Mouse (Mus musculus): Measurements from ENCODE around the gene Echdc3.

Echdc3 gene

DNA sequence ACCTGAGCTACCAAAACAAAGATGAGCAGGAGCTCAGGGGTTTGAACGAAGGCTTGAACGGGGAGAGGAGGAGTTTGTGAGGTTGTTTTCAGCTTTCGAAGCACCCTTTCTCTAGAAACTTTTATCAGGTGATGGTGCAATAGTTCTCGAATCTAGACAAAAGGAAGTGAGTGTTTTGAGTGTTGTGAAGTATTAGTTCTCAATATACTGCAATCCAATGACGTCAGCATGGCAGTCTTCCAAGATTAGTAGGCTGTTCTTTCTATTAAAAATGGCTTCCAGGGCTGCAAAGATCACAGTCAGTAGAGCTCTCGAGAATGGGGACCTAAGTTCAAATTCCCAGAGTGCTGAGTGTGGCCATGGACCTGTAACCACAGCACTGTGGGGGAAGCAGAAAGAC, 47.1 kb downstream of the Echdc3 start:
- no peaks in the 10 kb centered on the region for H3K27me3 ChIP-seq (ENCODE audit: control insufficient read depth, insufficient read depth, low read length, poor library complexity, severe bottlenecking)

DNA sequence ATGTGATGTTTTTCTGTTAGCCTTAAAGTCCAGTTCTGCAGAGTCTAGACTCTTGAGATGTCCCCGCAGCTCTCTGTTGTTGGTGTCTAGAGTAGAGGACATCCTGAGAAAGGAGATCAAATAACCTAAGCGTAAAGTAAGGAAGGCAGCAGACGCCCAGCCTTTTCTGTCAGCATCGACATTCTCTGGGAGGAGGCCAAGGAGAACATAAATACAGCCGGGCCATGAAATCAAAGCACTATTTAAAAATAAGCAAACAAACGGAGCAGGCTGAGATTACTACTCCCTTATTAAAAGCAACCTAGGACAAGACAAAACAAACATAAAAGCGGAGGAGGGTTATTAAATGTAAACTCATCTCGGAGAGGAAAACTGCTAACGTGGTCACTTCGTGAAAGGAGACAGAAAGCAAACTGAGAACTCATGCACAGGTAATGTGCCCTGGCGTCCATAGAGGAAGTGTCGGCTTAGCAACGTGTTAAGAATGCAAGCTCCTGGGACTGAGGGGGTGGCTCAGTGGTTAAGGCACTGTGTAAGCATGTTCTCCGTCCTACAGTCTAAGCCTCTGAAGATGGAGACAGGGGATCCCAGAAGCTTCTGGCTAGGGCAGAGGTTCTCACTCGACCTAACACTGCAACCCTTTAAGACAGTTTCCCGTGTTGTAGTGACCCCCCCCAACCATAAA, 48.1 kb downstream of the Echdc3 start:
- no peaks in the 10 kb centered on the region for H3K36me3 ChIP-seq (ENCODE audit: control insufficient read depth, insufficient read depth, low read length, poor library complexity, severe bottlenecking)
- no peaks in the 10 kb centered on the region for H3K27me3 ChIP-seq (ENCODE audit: control insufficient read depth, insufficient read depth, low read length, poor library complexity, severe bottlenecking)
- no peak for DNase-seq (ENCODE audit: low read depth, low spot score)

More for the DNA sequence above, 47.1 kb downstream of the Echdc3 start:
- no peak for DNase-seq (ENCODE audit: low read depth, low spot score)
- no peaks in the 10 kb centered on the region for H3K36me3 ChIP-seq (ENCODE audit: control insufficient read depth, insufficient read depth, low read length, poor library complexity, severe bottlenecking)

DNA sequence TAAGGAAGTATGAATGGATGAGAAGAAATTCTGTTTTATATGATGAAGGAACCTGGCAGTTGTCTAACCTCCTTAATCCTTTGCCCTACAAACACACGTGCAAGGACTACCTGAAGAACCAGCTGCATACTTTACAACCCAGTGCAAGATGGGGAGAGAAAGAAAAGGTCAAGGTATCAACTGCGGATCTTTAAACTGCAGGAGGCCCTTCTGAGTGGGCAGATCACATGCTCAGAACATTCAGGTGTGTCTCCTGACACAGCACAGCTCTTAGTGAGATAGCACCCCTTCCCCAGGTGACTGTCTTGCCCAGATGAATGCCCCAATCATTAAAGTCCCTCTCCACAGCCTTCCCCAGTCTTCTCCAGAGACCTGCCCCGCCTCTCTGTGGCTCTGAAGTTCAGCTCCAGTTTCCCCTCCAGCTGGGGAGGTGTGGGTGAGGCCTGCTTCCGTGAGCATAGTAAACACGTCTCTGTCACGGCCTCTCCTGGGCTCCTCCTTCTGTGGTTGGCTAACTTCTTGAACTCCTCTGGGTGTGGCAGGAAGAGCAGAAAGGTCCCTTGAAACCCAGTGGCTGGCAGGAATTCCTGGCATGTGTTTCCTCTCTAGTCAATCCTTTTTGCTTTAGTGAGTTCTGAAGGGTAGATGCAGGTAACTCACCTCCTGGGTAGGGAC, 50.3 kb downstream of the Echdc3 start:
- no peaks in the 10 kb centered on the region for H3K36me3 ChIP-seq (ENCODE audit: control insufficient read depth, insufficient read depth, low read length, poor library complexity, severe bottlenecking)
- no peaks in the 10 kb centered on the region for H3K27me3 ChIP-seq (ENCODE audit: control insufficient read depth, insufficient read depth, low read length, poor library complexity, severe bottlenecking)
- DNase-seq (ENCODE audit: low read depth, low spot score) = no peak

DNA sequence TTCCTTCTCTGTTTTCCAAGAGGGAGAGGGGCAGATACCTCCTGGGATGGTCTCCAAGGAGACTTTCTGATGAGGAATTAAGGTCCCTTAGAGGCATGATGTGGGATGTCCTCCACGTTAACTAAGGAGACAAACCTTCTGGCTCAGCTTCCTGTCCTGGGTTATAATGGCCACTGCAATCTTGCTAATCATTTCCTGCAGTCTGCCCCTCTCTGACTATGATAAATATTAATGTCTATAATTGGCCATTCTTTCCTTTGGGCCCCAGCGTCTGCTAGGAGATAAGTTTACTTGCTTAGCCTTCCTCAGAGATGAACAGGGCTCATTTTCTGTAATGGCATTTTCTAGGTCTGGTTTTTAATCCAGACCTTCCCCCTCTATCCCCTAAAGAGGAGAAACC, 53.1 kb downstream of the Echdc3 start:
- H3K27me3 ChIP-seq (ENCODE audit: control insufficient read depth, insufficient read depth, low read length, poor library complexity, severe bottlenecking) = no peaks in the 10 kb centered on the region
- no peaks in the 10 kb centered on the region for H3K36me3 ChIP-seq (ENCODE audit: control insufficient read depth, insufficient read depth, low read length, poor library complexity, severe bottlenecking)
- DNase-seq (ENCODE audit: low read depth, low spot score) = no peak

DNA sequence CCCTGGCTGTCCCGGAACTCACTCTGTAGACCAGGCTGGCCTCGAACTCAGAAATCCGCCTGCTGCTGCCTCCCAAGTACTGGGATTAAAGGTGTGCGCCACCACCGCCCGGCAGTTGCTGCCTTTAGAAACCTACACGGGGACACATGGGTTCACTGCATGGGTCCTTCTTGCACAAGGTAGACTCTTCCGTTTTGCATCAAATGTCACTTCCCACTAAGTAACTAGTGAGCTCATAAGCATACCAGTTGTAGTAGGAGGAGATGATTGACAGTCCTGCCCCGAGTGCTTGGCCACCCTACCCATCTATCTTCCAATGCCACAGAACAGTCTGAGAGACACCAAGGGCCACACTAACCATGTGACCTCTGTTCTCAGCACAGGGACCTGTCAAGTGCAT, 53.6 kb downstream of the Echdc3 start:
- H3K27me3 ChIP-seq (ENCODE audit: control insufficient read depth, insufficient read depth, low read length, poor library complexity, severe bottlenecking) = no peaks in the 10 kb centered on the region
- no peaks in the 10 kb centered on the region for H3K36me3 ChIP-seq (ENCODE audit: control insufficient read depth, insufficient read depth, low read length, poor library complexity, severe bottlenecking)
- DNase-seq (ENCODE audit: low read depth, low spot score) = no peak

DNA sequence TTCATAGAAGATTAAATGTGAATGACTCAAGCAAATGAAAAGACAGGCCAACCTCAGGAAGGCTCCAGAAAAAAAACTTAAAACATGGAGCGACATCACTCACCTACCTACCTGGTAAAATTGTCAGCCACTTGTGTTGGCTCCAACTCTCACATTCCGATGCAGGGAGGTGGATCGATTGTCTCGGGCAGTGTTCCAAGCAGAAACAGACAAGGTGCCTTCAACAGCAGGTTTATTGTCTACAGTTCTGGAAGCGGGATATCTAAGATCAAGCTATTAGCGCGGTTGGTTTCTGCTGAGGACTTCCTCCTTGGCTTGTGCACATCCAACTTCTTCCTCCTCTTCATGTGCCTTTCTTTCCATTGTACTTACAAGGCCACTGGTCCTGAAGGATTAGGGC, 55.2 kb downstream of the Echdc3 start:
- Histone ChIP-seq H3K36me3 (ENCODE audit: control insufficient read depth, insufficient read depth, low read length, poor library complexity, severe bottlenecking) (no peaks in the 10 kb centered on the region), H3K27me3 (ENCODE audit: control insufficient read depth, insufficient read depth, low read length, poor library complexity, severe bottlenecking) (no peaks in the 10 kb centered on the region)
- DNase-seq (ENCODE audit: low read depth, low spot score) = no peak

DNA sequence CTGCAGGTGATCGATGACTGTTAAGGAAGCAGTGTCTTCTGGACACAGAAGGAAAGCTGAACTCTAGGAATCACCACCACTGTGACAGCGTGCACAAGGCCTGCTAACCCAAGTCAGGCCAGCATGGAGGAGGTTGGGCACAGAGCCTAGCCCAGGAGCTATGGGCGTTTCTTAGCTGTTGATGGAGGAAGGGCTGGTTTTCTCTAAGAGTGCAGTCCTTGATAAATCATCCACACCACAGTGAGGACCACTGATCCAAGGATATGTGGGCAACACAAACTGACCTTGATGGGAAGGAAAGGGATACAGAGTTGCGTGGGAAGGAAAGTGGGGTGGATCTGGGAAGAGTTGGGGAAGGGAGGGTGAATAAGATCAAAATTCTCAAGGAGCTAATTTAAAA, 55.6 kb downstream of the Echdc3 start:
- Histone ChIP-seq H3K36me3 (ENCODE audit: control insufficient read depth, insufficient read depth, low read length, poor library complexity, severe bottlenecking) (no peaks in the 10 kb centered on the region), H3K27me3 (ENCODE audit: control insufficient read depth, insufficient read depth, low read length, poor library complexity, severe bottlenecking) (no peaks in the 10 kb centered on the region)
- DNase-seq (ENCODE audit: low read depth, low spot score) = no peak

DNA sequence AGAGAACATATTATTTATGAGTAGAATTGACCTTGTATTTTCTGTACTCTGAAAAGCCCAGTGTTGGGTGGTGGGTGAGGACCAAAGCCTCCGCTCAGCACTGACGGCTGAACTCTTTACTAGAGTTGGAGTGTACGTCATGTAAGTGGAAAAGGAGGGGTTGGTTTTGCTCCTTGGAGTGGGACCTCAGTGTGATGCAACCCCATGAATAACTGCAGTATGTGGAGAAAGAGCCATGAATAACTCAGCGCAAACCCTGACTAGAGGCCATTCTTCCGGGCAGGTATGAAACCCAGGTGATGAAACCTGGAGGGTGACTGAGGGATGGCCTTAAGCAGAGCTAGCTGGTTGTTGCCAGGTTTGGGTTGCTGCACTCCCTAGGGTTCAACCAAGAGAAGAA, 63.0 kb downstream of the Echdc3 start:
- no peaks in the 10 kb centered on the region for H3K36me3 ChIP-seq (ENCODE audit: control insufficient read depth, insufficient read depth, low read length, poor library complexity, severe bottlenecking)
- no peak for DNase-seq (ENCODE audit: low read depth, low spot score)
- H3K27me3 ChIP-seq (ENCODE audit: control insufficient read depth, insufficient read depth, low read length, poor library complexity, severe bottlenecking) = no peaks in the 10 kb centered on the region

DNA sequence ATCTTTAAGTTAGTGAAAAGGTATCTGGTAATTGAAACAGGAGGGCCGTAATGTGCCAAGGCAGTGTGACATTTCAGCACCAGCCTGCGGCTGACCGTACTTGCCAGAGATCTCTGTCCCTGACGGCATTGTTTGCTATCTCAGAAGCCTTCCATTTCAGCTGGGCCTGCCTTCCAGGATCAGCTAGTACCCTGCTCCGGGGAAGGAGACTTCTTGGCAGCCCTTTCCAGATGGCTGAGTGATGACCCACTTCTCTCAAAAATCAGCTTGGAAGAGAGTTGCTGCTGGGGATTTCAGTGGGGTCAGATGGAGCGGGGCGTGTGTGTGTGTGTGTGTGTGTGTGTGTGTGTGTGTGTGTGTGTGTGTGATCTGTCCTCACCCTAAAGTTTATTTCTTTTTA, 65.9 kb downstream of the Echdc3 start:
- Histone ChIP-seq H3K36me3 (ENCODE audit: control insufficient read depth, insufficient read depth, low read length, poor library complexity, severe bottlenecking) (no peaks in the 10 kb centered on the region), H3K27me3 (ENCODE audit: control insufficient read depth, insufficient read depth, low read length, poor library complexity, severe bottlenecking) (no peaks in the 10 kb centered on the region)
- no peak for DNase-seq (ENCODE audit: low read depth, low spot score)

DNA sequence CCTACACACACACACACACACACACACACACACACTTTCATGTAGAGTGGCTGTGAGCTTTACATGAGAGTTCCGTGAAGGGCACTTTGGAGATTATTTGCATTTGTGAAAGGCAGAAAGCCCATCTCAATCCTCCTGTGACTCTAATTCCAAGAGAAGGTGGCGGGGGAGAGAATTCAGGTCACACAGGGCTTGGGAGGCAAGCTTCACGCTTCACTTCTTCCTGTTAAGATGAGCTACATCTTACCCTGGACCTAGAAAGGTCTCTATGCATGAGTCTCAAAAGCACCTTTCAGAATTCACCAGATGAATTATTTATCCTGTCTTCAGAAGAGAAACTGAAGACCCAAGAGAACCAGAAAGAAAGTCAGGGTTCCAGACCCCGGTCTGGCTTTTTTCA, 66.6 kb downstream of the Echdc3 start:
- Histone ChIP-seq H3K36me3 (ENCODE audit: control insufficient read depth, insufficient read depth, low read length, poor library complexity, severe bottlenecking) (no peaks in the 10 kb centered on the region), H3K27me3 (ENCODE audit: control insufficient read depth, insufficient read depth, low read length, poor library complexity, severe bottlenecking) (no peaks in the 10 kb centered on the region)
- DNase-seq (ENCODE audit: low read depth, low spot score) = no peak

DNA sequence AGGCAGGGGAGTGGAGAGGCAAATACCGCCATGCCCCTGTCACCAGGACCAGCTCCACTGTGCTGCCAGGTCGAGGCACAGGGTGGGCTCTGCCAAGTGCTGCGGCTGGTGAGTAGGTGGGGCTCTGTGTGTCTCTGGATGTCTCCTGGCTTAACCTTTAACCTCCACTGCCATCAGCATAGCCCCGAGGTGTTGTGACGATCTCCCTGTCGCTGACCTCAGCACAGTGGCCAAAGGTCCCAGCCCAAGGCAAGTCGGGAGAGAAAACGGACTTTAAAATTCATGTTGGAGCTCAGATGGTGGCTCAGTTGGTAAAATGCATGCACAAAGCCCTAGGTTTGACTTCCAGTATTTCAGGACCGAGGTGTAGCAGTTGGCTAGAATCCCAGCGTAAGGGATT, 67.2 kb downstream of the Echdc3 start:
- H3K36me3 ChIP-seq (ENCODE audit: control insufficient read depth, insufficient read depth, low read length, poor library complexity, severe bottlenecking) = no peaks in the 10 kb centered on the region
- DNase-seq (ENCODE audit: low read depth, low spot score) = no peak
- no peaks in the 10 kb centered on the region for H3K27me3 ChIP-seq (ENCODE audit: control insufficient read depth, insufficient read depth, low read length, poor library complexity, severe bottlenecking)

DNA sequence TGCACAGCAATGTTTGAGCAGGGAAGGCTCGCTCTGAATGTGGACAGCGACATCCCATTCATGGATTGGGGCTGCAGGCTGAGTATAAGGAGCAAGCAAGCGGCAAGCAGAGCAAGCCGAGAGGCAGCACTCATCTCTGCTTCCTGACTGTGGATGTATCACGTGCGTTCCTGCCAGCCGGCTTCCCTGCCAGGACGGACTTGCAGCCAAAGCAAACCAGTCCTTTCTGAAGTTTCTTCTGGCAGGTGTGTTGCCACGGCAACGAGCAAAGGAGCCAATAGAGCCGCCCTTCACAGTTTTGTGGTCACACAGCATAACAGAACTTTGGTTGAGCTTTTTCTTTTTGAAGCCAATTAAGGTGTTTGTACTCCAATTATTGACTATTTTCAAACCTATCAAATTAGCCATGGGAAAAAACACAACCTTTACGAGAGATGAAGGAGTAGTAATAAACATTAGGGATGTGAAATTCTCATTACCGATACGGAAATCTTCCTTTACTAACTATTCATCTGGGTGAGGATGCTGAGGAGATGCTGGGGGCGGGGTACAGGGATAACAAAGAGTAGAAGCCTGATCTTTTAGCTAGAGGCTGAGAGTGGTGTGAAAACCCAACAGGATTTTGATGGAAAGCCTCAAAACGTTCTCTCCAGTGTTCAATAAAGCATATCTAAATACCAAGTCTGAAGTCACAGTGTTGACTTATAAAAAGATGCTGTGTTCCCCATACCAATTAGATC, 69.7 kb downstream of the Echdc3 start:
- no peaks in the 10 kb centered on the region for H3K27me3 ChIP-seq (ENCODE audit: control insufficient read depth, insufficient read depth, low read length, poor library complexity, severe bottlenecking)
- H3K36me3 ChIP-seq (ENCODE audit: control insufficient read depth, insufficient read depth, low read length, poor library complexity, severe bottlenecking) = no peaks in the 10 kb centered on the region
- DNase-seq (ENCODE audit: low read depth, low spot score) = no peak

DNA sequence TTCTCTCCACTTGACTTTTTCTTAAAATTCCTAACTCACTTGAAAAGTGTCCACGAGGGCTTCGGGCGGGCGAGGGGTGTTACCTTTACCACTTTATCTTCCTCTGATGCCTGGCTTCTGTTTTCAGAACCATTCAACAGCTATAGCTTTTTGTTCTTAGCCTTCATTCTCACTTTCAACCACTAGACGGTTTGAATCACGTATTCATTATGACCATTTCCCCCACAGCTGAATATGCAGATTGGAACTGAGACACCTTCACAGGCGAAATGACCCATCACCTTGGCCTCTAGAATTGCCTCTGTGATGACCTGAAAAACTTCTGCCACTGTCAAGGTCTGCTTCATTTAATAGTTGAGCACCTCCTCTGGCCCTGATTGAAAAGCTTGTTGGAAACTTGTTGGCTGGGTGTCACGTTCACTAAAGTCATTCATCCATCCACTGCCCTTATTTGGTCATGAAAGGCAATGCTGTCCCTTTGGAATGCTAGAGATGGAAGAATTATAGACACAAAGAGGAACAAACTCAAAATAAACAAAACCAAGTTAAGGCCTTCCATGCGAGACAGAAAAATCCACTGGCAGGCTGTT, 72.2 kb downstream of the Echdc3 start:
- Histone ChIP-seq H3K36me3 (ENCODE audit: control insufficient read depth, insufficient read depth, low read length, poor library complexity, severe bottlenecking) (no peaks in the 10 kb centered on the region), H3K27me3 (ENCODE audit: control insufficient read depth, insufficient read depth, low read length, poor library complexity, severe bottlenecking) (no peaks in the 10 kb centered on the region)
- no peak for DNase-seq (ENCODE audit: low read depth, low spot score)
